Mouse (Mus musculus): ENCODE data around the gene Cnnm4. TPM values are rescaled to one million over a fixed set of nuclear protein-coding genes. Genes with fewer than 3 reads are reported as not detected.
A peak's percentile ranks its signal among the peaks of the same experiment; 100 is the strongest.

Cnnm4 gene
- polyA plus RNA-seq, 1 experiment from 2014 or later: 9.5 TPM

GRCm38 (mm10) chr1:36496719-36497118, 25.3 kb downstream of the Cnnm4 start:
- no peak for ATAC-seq (ENCODE audit: low FRiP score, low TSS enrichment)
- Histone ChIP-seq H3K27ac (replicated peaks; ENCODE audit: low read depth, low read length) (no peak overlapping the region), H3K9me3 (ENCODE audit: control insufficient read depth, low read length) (no peaks in the 10 kb centered on the region), H3K4me3 (replicated peaks; ENCODE audit: low read depth, low read length) (no peak overlapping the region), H3K4me1 (ENCODE audit: control insufficient read depth, insufficient read depth, low read length) (no peaks in the 10 kb centered on the region), H3K9ac (replicated peaks; ENCODE audit: low read length) (no peak overlapping the region), H3K4me2 (ENCODE audit: low read length) (no peak overlapping the region), H3K27me3 (ENCODE audit: control insufficient read depth, insufficient read depth, low read length) (no peaks in the 10 kb centered on the region), H3K36me3 (ENCODE audit: control insufficient read depth, insufficient read depth, low read length) (peaks cover 16% of the 10 kb centered on the region; the same call in 1 of the 2 replicates)
- peak; percentile 52 for DNase-seq
- WGBS: 66% methylated on average over 2 of the region's 2 CpGs

- H3K27me3 ChIP-seq (ENCODE audit: control insufficient read depth, insufficient read depth, low read length): no peaks in the 10 kb centered on the region
- no peaks in the 10 kb centered on the region for H3K4me1 ChIP-seq (ENCODE audit: control insufficient read depth, insufficient read depth, low read length)
- peaks cover 16% of the 10 kb centered on the region; the same call in 1 of the 2 replicates for H3K36me3 ChIP-seq (ENCODE audit: control insufficient read depth, insufficient read depth, low read length)
- no peaks in the 10 kb centered on the region for H3K9me3 ChIP-seq (ENCODE audit: control insufficient read depth, low read length)
- no peak overlapping the region for H3K27ac ChIP-seq (replicated peaks; ENCODE audit: low read depth, low read length)
- no peak overlapping the region for H3K4me3 ChIP-seq (replicated peaks; ENCODE audit: low read depth, low read length)
- ATAC-seq (ENCODE audit: low FRiP score, low TSS enrichment) (no peak), DNase-seq (no peak)
- 83% methylated on average over 2 of the region's 2 CpGs for WGBS
- no peak overlapping the region for H3K4me2 ChIP-seq (ENCODE audit: low read length)
- no peak overlapping the region for H3K9ac ChIP-seq (replicated peaks; ENCODE audit: low read length)
Observed at GRCm38 (mm10) chr1:36497312-36497711, 25.9 kb downstream of the Cnnm4 start.

- no peak; the same call in 1 of the 2 replicates for ATAC-seq (ENCODE audit: low FRiP score, low TSS enrichment)
- Histone ChIP-seq H3K9ac (replicated peaks; ENCODE audit: low read length) (no peak overlapping the region), H3K36me3 (ENCODE audit: control insufficient read depth, insufficient read depth, low read length) (peaks cover 25% of the 10 kb centered on the region; the same call in 1 of the 2 replicates), H3K4me3 (replicated peaks; ENCODE audit: low read depth, low read length) (no peak overlapping the region), H3K9me3 (ENCODE audit: control insufficient read depth, low read length) (no peaks in the 10 kb centered on the region), H3K27ac (replicated peaks; ENCODE audit: low read depth, low read length) (no peak overlapping the region), H3K4me1 (ENCODE audit: control insufficient read depth, insufficient read depth, low read length) (no peaks in the 10 kb centered on the region), H3K4me2 (ENCODE audit: low read length) (no peak overlapping the region), H3K27me3 (ENCODE audit: control insufficient read depth, insufficient read depth, low read length) (no peaks in the 10 kb centered on the region)
- DNase-seq: peak; percentile 88
- WGBS: 4% methylated on average over 3 of the region's 3 CpGs
Observed at GRCm38 (mm10) chr1:36501261-36501660, 29.8 kb downstream of the Cnnm4 start.

- H3K36me3 ChIP-seq (ENCODE audit: control insufficient read depth, insufficient read depth, low read length): 0 out of 2 replicates have a peak, but pooled peaks cover 19% of the 10 kb centered on the region
Observed at GRCm38 (mm10) chr1:36508238-36508637, 36.8 kb downstream of the Cnnm4 start.

GRCm38 (mm10) chr1:36511289-36512021, 40.0 kb downstream of the Cnnm4 start, which contains the start of gene Cnnm3:
Gene Cnnm3 (plus strand): TSS chr1:36511867.
- peak within 1 kb of the TSS; percentile 97 for H3K4me2 ChIP-seq (ENCODE audit: low read length)
- 2% methylated on average over 51 of the region's 51 CpGs for WGBS
- H3K9ac ChIP-seq (replicated peaks; ENCODE audit: low read length): peak within 1 kb of the TSS; percentile 85
- no peaks in the 10 kb centered on the region for H3K27me3 ChIP-seq (ENCODE audit: control insufficient read depth, insufficient read depth, low read length)
- peak within 1 kb of the TSS; percentile 96 for H3K27ac ChIP-seq (replicated peaks; ENCODE audit: low read depth, low read length)
- ATAC-seq (ENCODE audit: low FRiP score, low TSS enrichment): peak; percentile 98
- peaks cover 23% of the 10 kb centered on the region for H3K4me1 ChIP-seq (ENCODE audit: control insufficient read depth, insufficient read depth, low read length)
- H3K36me3 ChIP-seq (ENCODE audit: control insufficient read depth, insufficient read depth, low read length): 0 out of 2 replicates have a peak, but pooled peaks cover 8% of the 10 kb centered on the region
- DNase-seq: peak; percentile 99
- H3K9me3 ChIP-seq (ENCODE audit: control insufficient read depth, low read length): no peaks in the 10 kb centered on the region
- peak within 1 kb of the TSS; percentile 83 for H3K4me3 ChIP-seq (replicated peaks; ENCODE audit: low read depth, low read length)

More at GRCm38 (mm10) chr1:36508238-36508637, 36.8 kb downstream of the Cnnm4 start:
- Histone ChIP-seq H3K27ac (replicated peaks; ENCODE audit: low read depth, low read length) (no peak overlapping the region), H3K9me3 (ENCODE audit: control insufficient read depth, low read length) (no peaks in the 10 kb centered on the region), H3K4me1 (ENCODE audit: control insufficient read depth, insufficient read depth, low read length) (peaks cover 2% of the 10 kb centered on the region; the same call in 1 of the 2 replicates), H3K27me3 (ENCODE audit: control insufficient read depth, insufficient read depth, low read length) (no peaks in the 10 kb centered on the region), H3K4me2 (ENCODE audit: low read length) (no peak overlapping the region), H3K9ac (replicated peaks; ENCODE audit: low read length) (no peak overlapping the region), H3K4me3 (replicated peaks; ENCODE audit: low read depth, low read length) (no peak overlapping the region)
- ATAC-seq (ENCODE audit: low FRiP score, low TSS enrichment) (no peak), DNase-seq (no peak)
- WGBS: 87% methylated on average over 5 of the region's 5 CpGs

GRCm38 (mm10) chr1:36512089-36512965, 40.9 kb downstream of the Cnnm4 start:
- ATAC-seq (ENCODE audit: low FRiP score, low TSS enrichment) (peak; percentile 74), DNase-seq (peak; percentile 80)
- H3K27me3 ChIP-seq (ENCODE audit: control insufficient read depth, insufficient read depth, low read length): no peaks in the 10 kb centered on the region
- peak overlapping the region; percentile 97 for H3K4me2 ChIP-seq (ENCODE audit: low read length)
- peak overlapping the region; percentile 83 for H3K4me3 ChIP-seq (replicated peaks; ENCODE audit: low read depth, low read length)
- H3K4me1 ChIP-seq (ENCODE audit: control insufficient read depth, insufficient read depth, low read length): peaks cover 23% of the 10 kb centered on the region
- no peaks in the 10 kb centered on the region for H3K9me3 ChIP-seq (ENCODE audit: control insufficient read depth, low read length)
- H3K36me3 ChIP-seq (ENCODE audit: control insufficient read depth, insufficient read depth, low read length): 0 out of 2 replicates have a peak, but pooled peaks cover 2% of the 10 kb centered on the region
- WGBS: under 1% methylated on average over 124 of the region's 126 CpGs
- peak overlapping the region; percentile 85 for H3K9ac ChIP-seq (replicated peaks; ENCODE audit: low read length)
- peak overlapping the region; percentile 96 for H3K27ac ChIP-seq (replicated peaks; ENCODE audit: low read depth, low read length)

GRCm38 (mm10) chr1:36512966-36513280, 41.5 kb downstream of the Cnnm4 start:
- Histone ChIP-seq H3K27ac (replicated peaks; ENCODE audit: low read depth, low read length) (peak overlapping the region; percentile 96), H3K4me3 (replicated peaks; ENCODE audit: low read depth, low read length) (peak overlapping the region; percentile 83), H3K27me3 (ENCODE audit: control insufficient read depth, insufficient read depth, low read length) (no peaks in the 10 kb centered on the region), H3K4me2 (ENCODE audit: low read length) (peak overlapping the region; percentile 97), H3K4me1 (ENCODE audit: control insufficient read depth, insufficient read depth, low read length) (peaks cover 23% of the 10 kb centered on the region), H3K9ac (replicated peaks; ENCODE audit: low read length) (peak overlapping the region; percentile 85), H3K9me3 (ENCODE audit: control insufficient read depth, low read length) (no peaks in the 10 kb centered on the region), H3K36me3 (ENCODE audit: control insufficient read depth, insufficient read depth, low read length) (no peaks in the 10 kb centered on the region)
- 1% methylated on average over 16 of the region's 16 CpGs for WGBS
- DNase-seq (no peak), ATAC-seq (ENCODE audit: low FRiP score, low TSS enrichment) (no peak)

- Histone ChIP-seq H3K4me1 (ENCODE audit: control insufficient read depth, insufficient read depth, low read length) (peaks cover 23% of the 10 kb centered on the region), H3K4me2 (ENCODE audit: low read length) (peak overlapping the region; percentile 97), H3K9ac (replicated peaks; ENCODE audit: low read length) (peak overlapping the region; percentile 85), H3K36me3 (ENCODE audit: control insufficient read depth, insufficient read depth, low read length) (no peaks in the 10 kb centered on the region), H3K27ac (replicated peaks; ENCODE audit: low read depth, low read length) (no peak overlapping the region), H3K27me3 (ENCODE audit: control insufficient read depth, insufficient read depth, low read length) (no peaks in the 10 kb centered on the region), H3K4me3 (replicated peaks; ENCODE audit: low read depth, low read length) (peak overlapping the region; percentile 83), H3K9me3 (ENCODE audit: control insufficient read depth, low read length) (no peaks in the 10 kb centered on the region)
- ATAC-seq (ENCODE audit: low FRiP score, low TSS enrichment) (no peak), DNase-seq (peak; percentile 55)
- 0% methylated on average over 1 of the region's 1 CpGs for WGBS
Observed at GRCm38 (mm10) chr1:36513310-36513709, 41.9 kb downstream of the Cnnm4 start.
